Mouse (Mus musculus) G1E-ER4 (cell line): ENCODE results near the gene Noa1. TPM values are rescaled to one million over a fixed set of nuclear protein-coding genes. Genes with fewer than 3 reads are reported as not detected.

Experiments used
- GATA1 ChIP-seq: IDR thresholded peaks from one replicate; pipeline ENCODE4 v1.8.0; 2012; ENCODE audit warnings: low read length, inconsistent platforms
- polyA plus RNA-seq: library from polyadenylated mRNA; stranded (reverse); fragments of >175 nt; gene quantifications from 2 replicates; pipeline ENCODE4 v1.2.3, GENCODE M21; 2012

Gene Noa1
- polyA plus RNA-seq, 1 experiment: 48.5 TPM

- no peak for TF ChIP-seq GATA1
Observed at GRCm38 (mm10) chr5:77307821-77308553, 1.9 kb downstream of the Noa1 start.

GRCm38 (mm10) chr5:77301296-77301903 is 8.5 kb downstream of the Noa1 start:
- TF ChIP-seq GATA1: no peak

DNA sequence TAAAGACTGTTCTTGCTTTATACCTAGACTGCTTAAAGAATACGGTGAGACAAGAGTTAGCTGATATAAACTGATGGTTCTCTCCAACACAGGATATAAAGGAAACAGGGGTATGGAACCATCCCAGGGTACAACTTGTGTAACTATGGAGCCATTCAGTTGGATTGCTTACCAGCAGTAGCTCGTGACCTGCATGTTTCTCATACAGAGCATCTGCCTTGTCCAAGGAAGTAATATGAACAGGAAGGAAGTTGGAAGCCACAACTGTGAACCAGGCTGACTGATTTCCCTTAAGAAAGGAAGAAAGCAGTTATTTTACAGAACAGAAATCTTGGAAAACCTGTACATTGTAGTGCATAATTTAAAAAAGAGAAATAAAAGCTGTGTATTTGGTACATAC is 10.4 kb downstream of the Noa1 start:
- no peak for TF ChIP-seq GATA1

- no peak for TF ChIP-seq GATA1
Observed at GRCm38 (mm10) chr5:77292803-77293522, 16.9 kb downstream of the Noa1 start.

GRCm38 (mm10) chr5:77290606-77291005 is 19.3 kb downstream of the Noa1 start:
- no peak for TF ChIP-seq GATA1

DNA sequence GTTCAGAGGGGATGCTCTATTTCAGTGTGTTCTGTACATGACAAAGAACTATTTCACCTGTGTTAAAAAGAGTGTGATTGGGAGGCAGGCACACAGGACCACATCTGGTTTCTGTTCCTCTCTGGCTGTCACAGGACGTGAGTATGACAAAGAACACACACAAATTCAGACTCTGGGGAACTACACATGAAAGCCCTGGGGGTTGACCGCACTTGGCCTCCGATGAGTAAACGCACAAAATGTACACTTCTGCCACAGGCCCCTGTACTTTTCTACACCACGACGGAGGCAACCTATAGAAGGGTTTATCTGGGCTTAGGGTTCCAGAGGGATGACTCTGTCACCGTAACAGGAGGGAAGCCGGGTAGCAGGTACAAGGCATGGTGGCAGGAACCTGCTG is 20.2 kb downstream of the Noa1 start:
- no peak for TF ChIP-seq GATA1

GRCm38 (mm10) chr5:77287901-77288300 is 22.0 kb downstream of the Noa1 start:
- no peak for TF ChIP-seq GATA1

DNA sequence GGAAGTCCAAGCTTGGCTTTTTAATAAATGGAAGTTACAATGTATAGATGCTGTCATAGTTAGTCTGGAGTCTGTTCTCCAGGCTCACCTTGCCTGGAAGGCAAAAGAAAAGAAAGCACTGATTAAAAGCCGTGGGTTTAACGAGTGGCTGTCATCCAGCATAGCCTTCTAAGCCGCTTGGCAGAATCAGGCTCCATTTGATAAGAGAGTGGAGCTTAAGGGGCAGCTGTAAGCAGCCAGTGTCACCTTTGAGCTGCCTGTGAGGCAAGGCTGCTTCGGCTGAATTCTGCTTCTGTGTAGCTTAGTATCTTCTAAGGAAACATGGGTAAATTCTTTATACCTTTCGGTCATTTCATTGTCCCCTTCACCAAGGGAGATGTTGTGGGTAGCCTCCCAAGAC is 23.0 kb downstream of the Noa1 start:
- no peak for TF ChIP-seq GATA1

DNA sequence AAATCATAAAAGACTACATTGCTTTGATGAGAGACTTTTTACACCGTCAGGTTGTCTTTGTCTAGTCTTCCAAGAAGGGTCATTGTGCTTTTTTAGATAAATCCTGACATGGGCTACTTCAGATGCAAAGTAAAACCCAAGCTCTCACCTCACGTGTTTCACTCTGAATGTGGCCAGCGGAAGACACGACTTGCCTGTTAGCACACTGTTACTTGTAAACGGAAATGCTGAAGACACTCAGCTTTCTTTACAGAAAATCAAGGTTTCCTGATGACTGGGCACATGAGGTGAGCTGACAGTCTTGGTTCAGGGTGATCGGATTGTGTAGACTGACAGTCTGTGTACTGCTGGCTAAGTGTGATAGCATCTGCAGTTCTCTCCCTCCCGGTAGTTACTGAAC is 24.2 kb downstream of the Noa1 start:
- TF ChIP-seq GATA1: no peak

DNA sequence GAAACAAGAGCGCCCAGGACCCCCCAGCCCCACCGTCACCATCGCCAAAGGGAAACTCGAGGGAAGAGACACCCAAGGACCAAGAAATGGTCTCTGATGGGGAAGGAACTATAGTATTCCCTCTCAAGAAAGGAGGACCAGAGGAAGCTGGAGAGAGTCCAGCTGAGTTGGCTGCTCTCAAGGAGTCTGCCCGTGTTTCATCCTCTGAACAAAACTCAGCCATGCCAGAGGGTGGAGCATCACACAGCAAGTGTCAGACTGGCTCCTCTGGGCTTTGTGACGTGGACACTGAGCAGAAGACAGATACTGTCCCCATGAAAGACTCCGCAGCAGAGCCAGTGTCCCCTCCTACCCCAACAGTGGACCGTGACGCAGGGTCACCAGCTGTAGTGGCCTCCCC is 27.6 kb downstream of the Noa1 start:
- no peak for TF ChIP-seq GATA1

DNA sequence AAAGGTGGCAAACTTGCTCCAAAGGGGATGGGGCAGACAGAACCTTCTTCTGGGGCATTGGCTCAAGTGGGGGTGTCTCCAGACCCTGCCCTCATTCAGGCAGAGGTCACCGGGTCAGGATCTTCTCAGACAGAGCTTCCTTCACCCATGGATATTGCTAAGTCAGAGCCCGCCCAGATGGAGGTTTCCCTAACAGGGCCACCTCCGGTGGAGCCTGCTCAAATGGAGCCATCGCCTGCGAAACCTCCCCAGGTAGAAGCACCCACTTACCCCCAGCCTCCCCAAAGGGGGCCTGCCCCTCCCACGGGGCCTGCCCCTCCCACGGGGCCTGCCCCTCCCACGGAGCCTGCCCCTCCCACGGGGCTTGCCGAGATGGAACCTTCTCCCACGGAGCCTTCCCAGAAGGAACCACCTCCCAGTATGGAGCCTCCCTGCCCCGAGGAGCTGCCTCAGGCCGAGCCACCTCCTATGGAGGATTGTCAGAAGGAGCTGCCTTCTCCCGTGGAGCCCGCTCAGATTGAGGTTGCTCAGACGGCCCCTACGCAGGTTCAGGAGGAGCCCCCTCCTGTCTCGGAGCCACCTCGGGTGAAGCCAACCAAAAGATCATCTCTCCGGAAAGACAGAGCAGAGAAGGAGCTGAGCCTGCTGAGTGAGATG is 28.2 kb downstream of the Noa1 start:
- TF ChIP-seq GATA1: no peak

DNA sequence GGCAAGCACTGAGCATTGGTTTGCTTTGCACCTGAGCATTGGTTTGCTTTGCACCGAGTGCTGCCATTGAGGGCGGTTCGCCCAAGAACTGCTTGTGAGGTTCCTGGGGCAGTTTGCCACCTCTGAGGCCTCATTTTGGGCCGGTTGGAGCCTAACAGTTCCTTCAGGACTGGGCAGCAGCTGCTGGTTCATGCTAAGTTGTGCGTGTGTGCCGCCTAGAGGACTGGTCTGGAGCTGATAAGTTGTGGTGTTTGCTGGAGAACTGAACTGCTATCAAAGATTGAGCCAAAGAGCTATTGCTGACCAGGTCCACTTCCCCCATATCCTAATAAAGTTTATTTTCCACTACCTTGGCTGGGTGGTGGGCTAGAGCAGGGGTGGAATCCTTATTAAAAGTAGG is 32.7 kb downstream of the Noa1 start:
- no peak for TF ChIP-seq GATA1

- TF ChIP-seq GATA1: no peak
Observed at GRCm38 (mm10) chr5:77275950-77276349, 33.9 kb downstream of the Noa1 start.

GRCm38 (mm10) chr5:77273151-77273550 is 36.7 kb downstream of the Noa1 start:
- no peak for TF ChIP-seq GATA1

- no peak for TF ChIP-seq GATA1
Observed at GRCm38 (mm10) chr5:77269399-77269798, 40.5 kb downstream of the Noa1 start.
